Mouse (Mus musculus) adrenal gland (tissue): ENCODE results near the gene Gm20518.

Experiments used
- intact Hi-C: fragments of 180-260 bp; cut with DNase I; formaldehyde crosslinking; loops from one replicate; pipeline ENCODE4 v1.15.1; 2025
- long read RNA-seq, 2 experiments: library from polyadenylated mRNA; unstranded; transcript quantifications; one replicate each; pipeline ENCODE4 v2.0.0; 2020; ENCODE audit warnings: borderline replicate concordance in 1 of 2; ENCODE audit not compliant: insufficient replicate concordance in 1 of 2

Gene Gm20518
- long read RNA-seq, experiment 1 = 0 reads
- long read RNA-seq, experiment 2, partial matches to known transcripts = 1 of 1 reads
- long read RNA-seq, experiment 2, other reads (novel, unspliced or antisense) = 0 of 1 reads

DNA sequence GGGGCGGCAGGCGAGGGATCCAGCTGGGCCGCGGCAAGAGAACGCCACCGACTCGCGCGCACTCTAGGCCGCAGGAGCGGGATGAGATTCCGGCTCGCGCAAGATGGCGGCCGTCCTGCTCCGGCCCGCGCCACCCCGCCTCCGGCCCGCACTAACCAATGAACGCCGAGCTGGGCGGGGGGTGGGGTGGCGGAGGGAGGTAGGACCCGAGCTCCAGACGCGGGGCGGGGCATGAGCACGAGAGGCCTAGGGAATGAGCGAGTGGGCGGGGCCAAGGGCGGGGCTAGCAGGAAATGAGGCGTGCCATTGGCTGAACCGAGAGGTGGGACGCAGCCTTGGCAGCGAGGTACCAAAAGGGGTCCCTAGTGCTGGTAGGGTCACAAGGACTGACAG, at the start of gene Gm20518:
TSS of gene Gm20518 (minus strand) at position 105 of the 393 bp plus-strand sequence.
- intact Hi-C loops = no loop called here

DNA sequence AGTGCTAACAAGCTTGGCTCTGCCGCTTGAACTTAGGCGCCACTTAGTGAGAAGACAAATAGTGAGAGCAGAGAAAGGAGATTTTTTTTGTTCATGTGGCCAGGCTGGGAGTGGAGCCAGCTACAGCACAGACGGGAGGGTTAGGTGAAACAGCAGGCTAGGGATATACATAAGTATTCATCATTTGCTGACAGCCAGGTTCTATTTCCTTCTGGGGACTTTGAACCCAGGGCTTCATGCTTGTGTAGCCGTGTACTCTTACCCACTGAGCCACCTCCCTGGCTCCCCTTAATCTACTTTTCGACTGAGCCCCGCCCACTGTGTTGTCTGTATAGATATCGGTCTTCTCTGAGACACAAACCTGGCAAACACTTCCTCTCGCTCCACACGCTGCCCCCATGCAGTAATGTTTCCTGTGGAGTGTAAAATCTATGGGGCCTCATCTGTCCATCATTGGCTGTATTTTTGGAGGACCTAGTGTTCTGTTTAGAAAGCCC, 47.8 kb upstream of the Gm20518 start:
- intact Hi-C loops = no loop called here

DNA sequence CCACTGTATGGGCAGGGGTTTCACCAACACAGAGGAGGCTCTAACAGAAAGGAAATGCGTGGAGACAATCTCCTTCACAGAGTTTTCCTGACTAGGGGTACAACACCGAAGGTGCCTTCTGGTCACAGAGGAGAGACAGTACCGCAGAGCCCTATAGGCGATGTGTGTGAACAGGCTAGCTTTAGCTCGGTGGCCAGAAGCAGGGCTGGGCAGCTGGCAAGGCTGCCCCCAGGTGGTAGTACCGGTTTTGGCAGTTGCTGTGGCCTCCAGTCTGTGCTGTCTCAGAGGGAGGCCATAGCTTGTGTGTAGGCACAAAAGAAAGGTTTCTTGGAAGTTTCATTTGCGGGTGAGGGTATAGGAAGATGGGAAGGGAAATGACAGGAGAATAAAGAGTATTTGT, 47.4 kb upstream of the Gm20518 start:
- intact Hi-C loops = no loop called here

DNA sequence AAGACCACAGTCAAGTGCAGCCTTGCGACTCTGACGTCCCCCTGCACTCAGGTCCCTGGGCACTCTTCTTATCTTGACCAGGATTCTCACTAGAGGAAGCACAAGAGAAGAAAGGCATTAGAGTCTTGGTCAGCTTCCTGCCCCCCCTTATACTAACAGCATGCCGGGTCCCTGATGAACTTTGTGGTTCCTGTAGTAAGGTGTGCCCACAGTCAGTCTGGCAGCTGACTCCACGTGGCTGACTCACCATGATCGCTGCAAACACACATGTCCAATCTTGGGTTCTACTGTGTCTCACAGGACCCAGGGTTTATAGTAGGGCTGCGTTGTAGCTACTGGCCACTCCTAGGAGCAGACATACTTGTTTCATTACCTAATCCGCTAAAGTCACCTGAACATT, 46.7 kb upstream of the Gm20518 start:
- intact Hi-C loops = no loop called here

DNA sequence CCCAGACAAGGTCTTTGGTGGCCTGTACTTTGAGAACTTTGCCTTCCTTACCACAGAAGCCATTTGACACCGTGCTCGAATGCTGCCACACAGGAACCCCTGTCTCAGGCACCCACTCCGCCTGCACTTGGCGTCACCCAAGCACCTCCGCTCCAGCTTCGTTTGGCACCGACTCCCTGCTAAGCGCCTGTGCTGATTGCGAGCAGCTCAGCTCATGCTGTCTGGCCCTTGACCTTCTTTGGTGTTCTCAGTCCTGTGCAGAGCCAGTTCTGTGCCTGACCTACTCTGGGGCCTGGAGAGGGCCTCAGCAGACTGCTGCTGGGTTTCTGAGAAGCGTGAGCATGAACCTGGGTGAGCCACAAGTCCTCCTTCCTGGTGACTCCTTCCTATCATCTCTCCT, 45.3 kb upstream of the Gm20518 start:
- intact Hi-C loops = no loop called here

DNA sequence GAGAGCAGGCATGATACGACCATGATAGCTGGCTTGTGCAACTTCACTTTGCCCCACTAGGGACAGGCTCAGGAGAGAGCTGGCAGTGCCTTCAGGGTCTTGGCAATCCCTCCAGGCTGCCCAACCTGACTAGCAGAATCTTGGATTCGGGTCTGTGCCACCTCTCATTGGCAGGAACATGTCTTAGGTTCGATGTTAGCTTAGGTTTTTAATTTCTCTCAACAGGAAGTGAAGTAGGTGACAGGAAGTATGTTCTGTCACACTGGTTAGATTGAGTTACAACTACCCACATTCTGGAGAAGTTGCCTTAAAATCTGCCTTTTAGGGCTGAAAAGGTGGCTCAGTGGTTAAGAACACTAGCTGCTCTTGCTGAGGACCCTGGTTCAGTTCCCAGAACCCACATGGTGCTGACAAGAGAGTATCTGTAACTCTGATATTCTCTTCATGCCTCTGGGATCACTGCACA, 43.0 kb upstream of the Gm20518 start:
- intact Hi-C loops = no loop called here

DNA sequence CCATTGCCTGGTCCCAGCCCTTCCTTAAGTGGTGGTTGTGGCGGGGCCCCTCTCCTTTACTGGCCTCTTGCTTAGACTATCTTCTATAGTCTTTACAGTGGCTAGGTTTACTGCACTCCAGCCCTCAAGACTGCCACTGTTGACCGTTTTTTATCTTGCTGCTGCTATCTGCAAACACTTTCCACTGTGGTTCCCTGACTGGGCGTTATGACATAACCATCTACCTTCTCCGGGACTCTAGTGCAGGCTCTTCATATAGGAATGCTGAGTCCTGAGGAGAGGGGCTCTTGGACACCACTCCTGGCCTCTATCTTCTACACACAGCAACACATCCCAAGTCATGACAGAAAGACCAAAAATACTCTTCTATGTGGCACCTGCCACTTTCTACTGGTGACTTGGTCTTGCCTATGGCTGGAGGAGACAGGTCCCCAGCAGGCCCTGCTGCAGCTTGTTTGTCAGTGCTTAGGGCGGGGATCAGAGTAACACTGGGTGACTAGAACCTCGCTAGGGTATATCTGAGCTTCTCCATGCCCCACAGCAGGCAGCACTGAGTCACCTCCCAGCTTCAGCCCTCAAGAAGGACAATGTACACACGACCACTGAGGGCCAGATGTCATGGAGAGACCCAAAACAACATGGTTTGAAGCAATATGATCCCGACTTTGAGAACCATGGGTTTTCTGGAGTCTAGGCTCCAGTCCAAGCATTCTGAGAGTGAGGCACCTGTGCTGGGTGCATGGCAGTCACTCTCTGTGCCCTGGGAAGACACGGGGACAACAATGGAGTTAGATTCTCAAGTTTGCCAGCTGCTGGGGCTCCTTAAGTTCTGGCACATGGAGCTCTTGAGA, 42.3 kb upstream of the Gm20518 start:
- intact Hi-C loops = no loop called here

DNA sequence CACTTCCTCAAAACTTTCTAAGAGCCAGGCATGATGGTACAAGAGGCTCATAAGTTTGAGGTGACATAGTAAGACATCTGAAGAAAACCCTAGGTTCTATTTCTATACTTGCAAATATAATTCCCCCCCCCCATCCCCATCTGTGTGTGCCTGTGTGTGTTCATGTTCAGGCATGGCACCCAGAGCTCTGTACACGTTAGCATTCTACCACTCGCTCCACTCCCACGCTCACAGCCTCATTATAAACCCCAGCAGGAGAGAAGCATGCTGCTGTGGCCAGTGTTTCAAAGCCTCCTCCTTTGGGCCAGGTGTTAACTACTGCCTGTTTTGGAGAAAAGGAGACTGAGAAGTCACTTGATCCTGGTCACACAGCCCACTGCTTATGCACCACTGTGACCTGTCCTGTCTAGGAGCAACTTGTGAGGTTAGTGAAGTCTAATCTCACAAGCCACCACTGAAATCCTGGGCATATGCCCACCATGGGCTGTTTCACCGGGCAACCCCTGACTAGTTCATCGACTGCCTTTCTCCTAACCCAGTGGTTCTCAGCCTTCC, 40.5 kb upstream of the Gm20518 start:
- intact Hi-C loops = no loop called here

DNA sequence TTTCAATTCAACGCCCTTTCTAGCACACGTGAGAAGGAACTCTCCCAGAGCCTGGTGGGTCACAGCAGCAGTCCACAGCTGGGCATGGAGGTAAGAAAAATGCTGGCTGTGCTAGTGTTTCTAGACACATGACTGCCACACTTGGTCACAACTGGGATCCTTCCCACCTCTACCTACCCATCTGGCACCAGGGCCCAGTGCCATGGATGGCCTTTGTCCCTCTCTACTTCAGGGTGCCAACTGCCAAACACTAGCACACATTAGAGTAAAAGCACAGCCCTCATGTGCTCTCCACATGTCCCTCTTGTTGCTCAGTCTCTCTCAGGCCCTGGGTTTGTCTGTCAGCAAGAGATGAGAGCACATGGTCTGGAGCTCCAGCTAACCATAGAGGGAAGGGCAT, 38.2 kb upstream of the Gm20518 start:
- intact Hi-C loops = loop anchor here (5.0 kb wide), 1 partner anchor 58 kb away; no protein-coding TSS in a partner anchor

DNA sequence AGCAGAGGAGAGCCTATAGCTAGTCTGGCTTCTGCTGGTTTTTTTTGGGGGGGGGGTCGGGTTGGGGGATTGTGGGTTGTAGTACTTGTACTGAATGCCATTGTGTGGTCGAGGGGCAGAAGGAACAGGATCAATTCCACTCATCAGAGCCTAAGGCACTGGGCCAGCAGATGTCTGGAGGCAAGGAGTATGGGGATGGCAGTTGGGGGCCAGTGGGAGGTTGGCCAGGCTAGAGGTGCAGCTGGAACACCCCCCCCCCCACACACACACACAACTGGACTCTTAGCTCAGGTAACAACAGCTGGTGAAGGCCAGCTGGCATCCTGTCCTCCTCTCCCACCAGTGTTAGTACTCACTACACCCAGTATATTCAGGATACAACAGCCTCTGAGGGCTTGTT, 37.7 kb upstream of the Gm20518 start:
- intact Hi-C loops = loop anchor here (5.0 kb wide), 1 partner anchor 58 kb away; no protein-coding TSS in a partner anchor

DNA sequence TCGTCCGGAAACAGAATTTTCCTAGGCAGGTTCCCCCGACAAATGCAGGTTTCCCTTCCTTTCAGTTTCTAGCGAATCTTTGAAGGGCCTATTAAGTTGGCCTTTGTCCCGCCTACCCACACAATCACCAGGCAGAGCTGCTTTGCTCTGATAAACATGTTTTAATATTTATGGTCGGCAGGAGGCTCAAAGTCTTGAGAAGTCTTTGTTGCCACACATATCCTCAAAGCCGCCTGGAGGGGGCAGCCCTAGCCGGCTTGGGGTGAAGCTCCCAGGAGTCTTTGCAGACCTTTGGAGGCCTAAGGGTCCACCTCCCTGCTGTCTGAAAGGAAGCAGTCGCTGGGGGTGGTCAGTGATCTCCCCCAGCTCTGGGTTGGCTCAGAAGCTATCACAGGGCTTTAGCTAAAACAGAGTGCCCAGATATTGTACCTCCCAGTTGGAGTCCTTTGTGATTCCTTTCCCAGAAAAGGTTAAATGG, 37.2 kb upstream of the Gm20518 start:
- intact Hi-C loops = loop anchor here (5.0 kb wide), 1 partner anchor 59 kb away; no protein-coding TSS in a partner anchor

DNA sequence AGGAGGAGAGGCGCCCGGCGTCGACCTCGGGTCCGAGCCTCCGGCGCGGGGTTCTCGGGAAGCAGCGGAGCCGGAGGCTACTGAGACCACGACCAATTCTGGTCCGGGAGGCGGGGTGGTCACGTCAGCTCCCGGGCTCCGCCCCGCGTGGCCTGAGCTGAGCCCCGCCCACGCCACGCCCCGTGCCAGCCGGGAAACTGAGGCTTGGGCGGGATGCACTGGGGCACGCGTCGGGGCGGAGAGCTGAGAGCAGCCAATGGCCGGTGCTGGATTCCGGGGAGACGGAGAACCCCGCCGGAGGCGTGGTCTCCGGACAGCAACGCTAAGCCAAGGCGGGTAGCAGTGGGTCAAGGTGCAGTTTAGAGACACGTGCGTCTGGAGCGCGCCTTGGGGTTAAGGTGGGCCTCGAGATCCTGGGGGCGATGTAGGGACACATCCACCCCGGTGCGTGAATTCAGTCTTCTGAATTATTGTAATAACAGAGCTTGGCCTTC, 36.7 kb upstream of the Gm20518 start, which contains the start of gene Slc25a1:
TSS of gene Slc25a1 (minus strand) at position 133 of the 494 bp plus-strand sequence.
- intact Hi-C loops = loop anchor here (5.0 kb wide), 1 partner anchor 59 kb away; no protein-coding TSS in a partner anchor

DNA sequence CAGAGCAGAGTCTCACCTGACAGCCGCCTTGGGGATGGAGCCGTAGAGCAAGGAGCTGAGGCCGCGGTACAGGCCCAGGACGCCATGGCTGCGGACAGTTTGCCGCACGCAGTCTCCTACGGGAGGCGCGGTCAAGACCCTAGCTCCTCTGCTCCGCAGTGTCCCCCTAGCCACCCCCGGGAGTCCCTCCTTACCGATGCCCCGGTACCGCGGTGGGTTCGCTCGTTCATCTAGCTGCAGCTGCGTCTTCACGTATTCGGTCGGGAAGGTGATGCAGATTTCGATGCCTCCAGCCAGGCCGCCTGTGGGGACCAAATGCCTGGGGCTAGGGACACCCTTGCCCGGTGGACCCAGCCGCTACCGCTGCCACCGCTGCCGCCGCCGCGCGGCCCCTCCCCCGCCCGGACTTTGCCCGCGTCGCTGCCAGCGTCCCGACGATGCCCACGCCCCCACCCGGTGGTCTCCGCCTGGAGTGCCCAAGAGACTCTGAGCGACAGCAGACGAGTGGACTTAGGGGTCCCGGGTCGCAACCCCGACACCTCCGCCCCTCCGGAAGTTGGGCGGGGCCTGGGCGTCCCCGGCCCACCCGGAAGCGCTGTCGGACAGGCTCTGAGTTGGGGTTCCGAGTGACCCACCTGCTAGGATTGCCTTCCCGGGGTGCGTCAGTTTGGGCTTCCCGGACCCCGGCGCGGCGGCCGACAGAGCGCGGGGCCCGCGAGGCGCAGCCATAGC, 36.0 kb upstream of the Gm20518 start:
- intact Hi-C loops = loop anchor here (5.0 kb wide), 1 partner anchor 60 kb away; no protein-coding TSS in a partner anchor

DNA sequence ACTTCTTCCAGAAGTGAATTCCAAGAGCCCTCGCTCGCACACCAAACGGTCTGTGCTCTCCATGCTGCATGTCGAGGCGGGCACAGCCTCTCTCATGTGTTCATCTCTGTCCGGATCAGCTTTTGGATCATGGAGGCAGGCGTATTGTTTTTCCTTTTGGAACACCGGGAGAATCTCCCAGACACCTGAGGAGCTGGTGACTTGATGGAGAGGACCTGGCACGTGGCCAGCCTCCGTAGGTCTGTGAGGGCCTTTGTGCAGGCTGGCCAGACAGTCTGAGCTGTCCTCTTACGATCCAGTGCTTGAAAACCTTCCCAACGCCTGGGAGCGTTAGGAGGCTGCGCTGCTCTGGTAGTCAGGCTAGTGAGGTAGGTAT, 30.7 kb upstream of the Gm20518 start:
- intact Hi-C loops = no loop called here

DNA sequence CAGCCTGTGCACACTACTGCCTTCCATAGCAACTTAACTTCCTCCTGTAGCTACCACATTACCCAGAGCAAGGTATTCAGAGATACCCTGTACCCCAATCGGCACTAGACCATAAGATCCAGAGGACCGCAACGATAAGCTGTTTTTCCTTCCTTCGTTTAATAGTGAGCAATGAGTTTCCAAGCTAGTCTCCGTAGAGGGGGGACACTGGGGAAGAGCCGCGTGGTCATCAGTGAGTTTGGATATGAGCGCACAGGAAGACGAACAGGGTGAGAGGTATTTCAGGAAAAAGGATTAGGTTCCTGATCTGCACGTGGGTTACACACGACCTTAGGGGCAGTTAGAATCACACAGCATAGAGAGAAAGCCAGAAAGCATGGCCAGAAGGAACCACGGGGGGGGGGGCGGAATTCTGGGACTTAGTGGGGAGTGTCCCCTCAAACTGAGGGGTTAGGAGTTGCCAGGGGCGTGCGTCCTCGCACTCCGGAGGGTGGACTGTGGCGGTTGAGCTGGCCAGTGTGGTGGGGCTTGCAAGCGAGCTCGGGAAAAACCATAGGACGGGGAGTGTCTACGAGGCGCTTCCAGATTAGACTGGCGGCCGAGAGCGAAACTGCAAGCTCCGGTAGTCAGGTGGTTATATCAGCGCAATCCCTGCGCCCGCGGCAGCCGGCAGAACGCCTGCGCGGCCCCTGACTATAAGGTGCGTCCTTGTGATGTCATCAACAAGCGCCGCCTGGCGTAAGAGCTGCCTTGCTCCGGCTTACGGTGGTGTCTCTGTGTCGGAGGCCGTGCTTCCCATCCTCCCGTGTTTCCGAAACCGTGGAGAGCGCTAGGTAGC, 30.1 kb upstream of the Gm20518 start:
- intact Hi-C loops = no loop called here

DNA sequence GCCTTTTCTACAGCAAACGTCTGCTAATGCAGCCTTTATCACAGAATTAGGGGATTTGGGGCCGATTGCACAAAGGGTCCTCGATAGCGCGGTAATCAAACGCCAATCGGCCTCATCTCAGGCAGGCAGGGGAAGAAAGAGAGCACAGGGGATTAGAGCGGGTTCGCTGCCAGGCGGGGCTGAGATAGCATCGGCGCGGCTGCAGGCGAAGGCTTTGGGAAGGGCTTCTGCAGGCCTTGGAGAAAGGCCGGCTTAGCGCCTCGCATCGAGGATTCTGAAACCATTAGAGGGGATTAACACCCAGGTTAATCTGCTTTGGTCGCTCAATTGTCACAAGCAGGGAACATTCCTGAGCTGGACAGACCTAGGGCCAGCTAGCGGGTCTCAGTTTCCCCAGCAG, 29.1 kb upstream of the Gm20518 start:
- intact Hi-C loops = no loop called here

DNA sequence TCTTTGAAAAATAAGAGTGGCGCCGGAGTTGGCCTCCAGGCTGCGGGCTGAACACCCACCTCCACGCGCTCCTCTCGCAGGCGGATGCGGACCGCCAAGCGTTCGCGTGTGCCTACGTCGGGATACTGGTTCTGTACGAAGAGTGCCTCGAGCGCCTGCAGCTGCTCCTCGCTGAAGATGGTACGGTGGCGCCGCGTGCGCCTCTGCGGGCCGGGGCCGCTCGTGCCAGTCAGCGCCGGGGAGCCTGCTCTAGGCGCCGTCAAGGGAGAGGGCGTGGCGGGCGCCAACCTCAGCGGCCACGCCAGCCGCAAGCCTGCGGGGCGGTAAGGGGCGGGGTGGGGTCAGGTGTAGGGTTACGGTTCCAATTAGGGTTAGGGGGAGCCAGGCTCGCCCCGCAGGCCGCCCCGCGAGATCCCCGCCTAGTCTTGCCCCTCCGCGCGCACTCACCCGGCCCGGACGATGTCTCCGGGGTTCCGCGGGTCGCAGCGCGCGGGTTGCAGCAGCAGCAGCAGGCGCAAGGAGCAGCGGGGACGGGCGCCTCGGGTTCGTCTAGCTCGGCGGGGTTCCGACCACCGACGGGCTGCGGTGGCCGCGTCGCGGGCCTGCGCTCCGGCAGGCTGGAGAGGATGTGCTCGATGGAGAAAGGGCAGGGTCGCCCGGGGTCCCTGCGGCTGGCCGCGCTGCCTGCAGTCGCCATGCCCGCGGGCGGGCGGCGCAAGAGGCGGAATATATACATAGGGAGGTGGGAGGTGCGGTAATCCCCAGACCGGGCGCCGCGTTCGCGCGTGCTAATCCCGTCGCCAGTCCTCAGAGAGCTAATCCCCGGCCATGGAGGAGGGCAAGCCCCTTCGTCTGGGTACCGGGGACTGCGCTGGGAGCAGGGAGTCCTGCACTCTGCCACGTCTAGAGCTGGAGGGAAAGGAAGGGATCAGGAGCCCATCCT, 23.1 kb upstream of the Gm20518 start, which contains the start of gene Gsc2:
TSS of gene Gsc2 (minus strand) at position 753 of the 943 bp plus-strand sequence.
- intact Hi-C loops = loop anchor here (10.0 kb wide), 1 partner anchor 130 kb away; no protein-coding TSS in a partner anchor

DNA sequence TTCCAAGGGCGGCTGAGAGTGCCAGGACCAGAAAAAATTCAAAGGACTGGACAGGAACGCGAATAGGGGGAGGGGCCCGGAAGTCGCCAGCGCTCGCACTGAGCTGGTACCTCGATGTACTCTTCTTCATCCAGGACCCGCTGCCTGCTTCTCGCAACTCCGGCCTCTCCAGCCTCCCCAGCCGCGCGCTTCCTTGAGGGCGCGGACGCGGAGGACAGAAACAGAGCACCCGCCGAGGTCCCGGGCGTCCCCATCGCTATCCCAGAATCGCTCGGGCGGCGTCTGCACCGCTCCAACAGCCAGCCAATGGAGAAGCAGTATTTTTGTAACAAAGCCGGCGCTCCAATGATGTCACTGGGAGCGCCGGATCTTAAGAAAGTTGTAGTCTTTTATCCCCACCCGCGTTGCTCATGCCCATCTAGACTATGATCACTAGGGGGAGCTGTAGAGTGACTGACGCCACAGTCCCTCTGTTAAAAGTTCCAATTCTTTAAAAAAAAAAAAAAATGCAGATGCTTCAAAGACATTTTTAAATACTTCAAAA, 19.7 kb upstream of the Gm20518 start, which contains the start of gene Ess2:
TSS of gene Ess2 (minus strand) at position 297 of the 544 bp plus-strand sequence.
- intact Hi-C loops = loop anchor here (10.0 kb wide), 1 partner anchor 134 kb away; no protein-coding TSS in a partner anchor
